Mouse (Mus musculus) limb, embryonic 14.5 days (tissue): Measurements from ENCODE around the gene Gm17304. TPM values are rescaled to one million over a fixed set of nuclear protein-coding genes. Genes with fewer than 3 reads are reported as not detected.

Experiments
- ATAC-seq: fragments of 200-750 bp; cut with Nextera tagmentation; 2 replicates; pipeline ENCODE4 v1.8.0; 2017; ENCODE audit warnings: low read depth, moderate number of reproducible peaks, moderate TSS enrichment; ENCODE audit not compliant: low FRiP score
- DNase-seq: peaks from one replicate; pipeline ENCODE4 v3.0.0-alpha.2; 2015; ENCODE audit warnings: low spot score
- H3K27ac ChIP-seq: fragments of 300-500 bp; sonication (generic); replicated peaks from 2 replicates; pipeline ENCODE4 v1.5.1; 2014; ENCODE audit warnings: low read depth, mild to moderate bottlenecking, low read length, moderate library complexity, mixed read lengths
- H3K27me3 ChIP-seq: fragments of 300-500 bp; sonication (generic); 2 replicates; pipeline ENCODE4 v1.6.1; 2014; ENCODE audit warnings: low read length, mixed read lengths; ENCODE audit not compliant: control insufficient read depth, insufficient read depth
- H3K36me3 ChIP-seq: fragments of 300-500 bp; sonication (generic); 2 replicates; pipeline ENCODE4 v1.6.1; 2014; ENCODE audit warnings: mild to moderate bottlenecking, low read length, moderate library complexity, mixed read lengths; ENCODE audit not compliant: control insufficient read depth, insufficient read depth
- H3K4me1 ChIP-seq: fragments of 300-500 bp; sonication (generic); 2 replicates; pipeline ENCODE4 v1.6.1; 2014; ENCODE audit warnings: antibody characterized with exemption, low read length, mixed read lengths; ENCODE audit not compliant: control insufficient read depth, insufficient read depth
- H3K4me2 ChIP-seq: fragments of 300-500 bp; sonication (generic); replicated peaks from 2 replicates; pipeline ENCODE4 v1.6.1; 2014; ENCODE audit warnings: low read depth, mild to moderate bottlenecking, low read length, moderate library complexity; ENCODE audit not compliant: severe bottlenecking
- H3K4me3 ChIP-seq: fragments of 300-500 bp; sonication (generic); replicated peaks from 2 replicates; pipeline ENCODE4 v1.5.1; 2014; ENCODE audit warnings: low read length
- H3K9ac ChIP-seq: fragments of 300-500 bp; sonication (generic); 2 replicates; pipeline ENCODE4 v1.6.1; 2014; ENCODE audit warnings: mild to moderate bottlenecking, low read depth, low read length, moderate library complexity; ENCODE audit not compliant: severe bottlenecking
- H3K9me3 ChIP-seq: fragments of 300-500 bp; sonication (generic); 2 replicates; pipeline ENCODE4 v1.6.1; 2016; ENCODE audit warnings: low read length; ENCODE audit not compliant: control insufficient read depth
- POLR2A ChIP-seq: fragments of 200-500 bp; IDR thresholded peaks from 2 replicates; pipeline ENCODE4 v1.8.0; 2012; ENCODE audit warnings: inconsistent platforms, mild to moderate bottlenecking, moderate library complexity, borderline replicate concordance; ENCODE audit not compliant: insufficient read depth, insufficient read length; ENCODE audit errors: extremely low read depth
- WGBS: fragments of 180-500 bp; shearing (Covaris S2); extraction: QIAGEN DNeasy Blood & Tissue Kit; methylation state at CpG from one replicate; pipeline ENCODE4 v1.1.7; 2014; 5-methylcytosine and 5-hydroxymethylcytosine counted together
- polyA plus RNA-seq, 2 experiments: library from polyadenylated mRNA; depleted of rRNA in 1 of 2; stranded (reverse) in 1 of 2; unstranded in 1 of 2; fragments of >200 nt; fragmentation: Nextera tagmentation in 1 of 2; extraction: Ambion mirVana in 1 of 2; gene quantifications; 2 replicates each; pipeline versions ENCODE4 v1.2.1 to v1.2.3; 2012 to 2014

The Gm17304 gene
- polyA plus RNA-seq (2012; rRNA removed), result not detected in 2 replicates
- not detected in 2 replicates for polyA plus RNA-seq (2014; fragmentation: Nextera tagmentation; extraction: Ambion mirVana)

DNA sequence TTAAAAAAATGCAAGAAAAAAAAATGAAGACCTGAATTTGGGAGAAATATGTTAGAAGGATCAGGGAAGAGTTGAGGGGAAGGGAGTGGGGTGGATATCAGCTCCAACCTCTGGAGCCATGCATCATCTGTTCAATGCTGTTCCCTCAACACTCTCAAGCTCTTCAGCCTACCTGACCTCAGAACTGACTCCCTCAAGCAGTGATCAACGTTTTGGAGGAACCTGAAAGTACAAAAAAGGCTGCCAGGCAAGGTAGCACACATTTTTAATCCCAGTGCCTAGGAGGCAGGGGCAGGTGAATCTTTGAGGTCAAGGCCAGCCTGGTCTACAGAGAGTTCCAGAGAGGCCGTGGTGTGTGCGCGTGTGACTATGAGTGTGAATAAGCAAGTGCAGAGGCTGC lies at the start of gene Gm17304:
Gene Gm17304, plus strand, starts transcription at position 301 of the 400 bp plus-strand sequence.
- Histone ChIP-seq H3K9me3 (no peaks in the 10 kb centered on the region), H3K27me3 (no peaks in the 10 kb centered on the region), H3K36me3 (peaks cover 18% of the 10 kb centered on the region), H3K9ac (no peak within 1 kb of the TSS), H3K4me1 (no peaks in the 10 kb centered on the region), H3K4me3 (no peak within 1 kb of the TSS), H3K4me2 (no peak within 1 kb of the TSS), H3K27ac (no peak within 1 kb of the TSS)
- ATAC-seq, result no peak
- no peak for DNase-seq
- 85% methylated on average over 4 of the region's 4 CpGs for WGBS
- no peak for TF ChIP-seq POLR2A

DNA sequence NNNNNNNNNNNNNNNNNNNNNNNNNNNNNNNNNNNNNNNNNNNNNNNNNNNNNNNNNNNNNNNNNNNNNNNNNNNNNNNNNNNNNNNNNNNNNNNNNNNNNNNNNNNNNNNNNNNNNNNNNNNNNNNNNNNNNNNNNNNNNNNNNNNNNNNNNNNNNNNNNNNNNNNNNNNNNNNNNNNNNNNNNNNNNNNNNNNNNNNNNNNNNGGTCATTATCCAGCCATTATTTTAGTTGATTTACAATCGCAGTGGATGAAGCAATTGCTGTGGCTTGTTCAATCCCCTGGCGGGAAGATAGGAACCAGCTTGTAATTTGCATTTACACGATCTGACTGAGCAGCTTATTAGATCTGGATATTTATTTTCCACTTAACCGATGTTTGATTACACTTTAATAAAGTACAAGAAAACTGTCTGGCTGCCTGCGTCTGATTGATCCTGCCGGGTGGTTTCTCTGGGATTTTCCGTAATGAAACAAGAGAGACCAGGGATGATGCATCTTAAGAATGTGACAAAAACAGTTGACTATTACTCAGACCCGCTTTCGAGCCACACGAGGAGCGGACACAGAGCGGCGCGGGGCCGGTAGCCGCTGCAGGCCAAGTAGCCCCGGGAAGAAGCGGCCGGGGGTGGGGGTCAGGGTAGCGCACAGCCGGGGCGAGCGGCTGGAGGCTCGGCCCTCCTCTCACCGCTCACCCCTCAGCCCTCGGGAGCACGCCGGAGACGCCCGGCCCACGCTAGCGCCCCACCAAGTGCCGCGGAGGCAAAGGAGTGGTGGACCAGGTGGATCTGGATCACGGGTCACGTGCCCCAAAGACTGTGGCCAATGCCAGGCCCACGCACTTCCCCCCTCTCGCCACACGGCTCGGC lies 48.0 kb upstream of the Gm17304 start:
- Histone ChIP-seq H3K4me2 (peak overlapping the region; percentile 28; the same call in 1 of the 2 replicates), H3K27me3 (peaks cover 90% of the 10 kb centered on the region), H3K9ac (no peak overlapping the region), H3K4me1 (peaks cover 6% of the 10 kb centered on the region; the same call in 1 of the 2 replicates), H3K27ac (no peak overlapping the region), H3K4me3 (peak overlapping the region; percentile 22), H3K9me3 (no peaks in the 10 kb centered on the region), H3K36me3 (no peaks in the 10 kb centered on the region)
- no peak for TF ChIP-seq POLR2A
- WGBS, result 2% methylated on average over 29 of the region's 40 CpGs
- DNase-seq (no peak), ATAC-seq (no peak)

DNA sequence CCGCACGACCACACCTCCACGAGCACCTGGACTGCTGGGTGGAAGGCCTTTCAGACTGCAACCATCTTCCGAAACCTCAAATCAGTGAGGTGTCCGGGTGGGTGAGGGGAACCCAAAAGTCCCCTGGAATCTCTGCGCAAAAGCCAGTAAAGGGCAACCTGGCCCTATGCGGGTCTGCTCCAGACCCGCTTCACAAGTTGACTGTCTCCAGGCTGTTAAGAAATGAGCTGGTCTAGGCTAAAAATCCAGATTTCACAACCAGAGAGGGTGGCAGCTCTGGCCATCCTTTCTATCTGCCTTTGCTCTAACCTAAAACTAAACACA lies 47.4 kb upstream of the Gm17304 start:
- WGBS, result 6% methylated on average over 8 of the region's 8 CpGs
- H3K36me3 ChIP-seq, result no peaks in the 10 kb centered on the region
- no peak overlapping the region for H3K27ac ChIP-seq
- no peak overlapping the region for H3K9ac ChIP-seq
- H3K4me1 ChIP-seq, result peaks cover 6% of the 10 kb centered on the region; the same call in 1 of the 2 replicates
- H3K4me2 ChIP-seq, result peak overlapping the region; percentile 28; the same call in 1 of the 2 replicates
- no peak for DNase-seq
- H3K4me3 ChIP-seq, result peak overlapping the region; percentile 22; the same call in 1 of the 2 replicates
- no peak for ATAC-seq
- H3K27me3 ChIP-seq, result peaks cover 93% of the 10 kb centered on the region
- no peak for TF ChIP-seq POLR2A
- no peaks in the 10 kb centered on the region for H3K9me3 ChIP-seq

DNA sequence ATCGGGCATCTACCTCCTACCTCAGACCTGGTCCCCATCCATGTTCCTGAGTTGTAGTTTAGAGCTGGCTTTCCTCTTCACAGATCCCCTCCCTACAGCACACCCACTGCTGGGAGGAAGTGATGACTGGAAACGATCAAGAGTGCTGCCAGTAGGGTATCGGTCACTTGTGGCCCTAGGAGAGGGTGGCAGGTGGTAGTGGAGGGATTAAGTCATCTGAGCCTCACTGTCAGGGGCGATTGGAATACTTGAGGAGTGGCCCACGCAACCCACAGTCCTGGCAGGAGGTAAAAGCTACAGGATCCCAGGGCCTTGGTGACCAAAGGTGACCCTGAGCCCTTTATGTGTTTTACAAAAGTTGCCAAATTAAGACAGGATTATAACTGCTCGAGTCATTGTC lies 42.9 kb upstream of the Gm17304 start:
- peaks cover 64% of the 10 kb centered on the region for H3K27me3 ChIP-seq

DNA sequence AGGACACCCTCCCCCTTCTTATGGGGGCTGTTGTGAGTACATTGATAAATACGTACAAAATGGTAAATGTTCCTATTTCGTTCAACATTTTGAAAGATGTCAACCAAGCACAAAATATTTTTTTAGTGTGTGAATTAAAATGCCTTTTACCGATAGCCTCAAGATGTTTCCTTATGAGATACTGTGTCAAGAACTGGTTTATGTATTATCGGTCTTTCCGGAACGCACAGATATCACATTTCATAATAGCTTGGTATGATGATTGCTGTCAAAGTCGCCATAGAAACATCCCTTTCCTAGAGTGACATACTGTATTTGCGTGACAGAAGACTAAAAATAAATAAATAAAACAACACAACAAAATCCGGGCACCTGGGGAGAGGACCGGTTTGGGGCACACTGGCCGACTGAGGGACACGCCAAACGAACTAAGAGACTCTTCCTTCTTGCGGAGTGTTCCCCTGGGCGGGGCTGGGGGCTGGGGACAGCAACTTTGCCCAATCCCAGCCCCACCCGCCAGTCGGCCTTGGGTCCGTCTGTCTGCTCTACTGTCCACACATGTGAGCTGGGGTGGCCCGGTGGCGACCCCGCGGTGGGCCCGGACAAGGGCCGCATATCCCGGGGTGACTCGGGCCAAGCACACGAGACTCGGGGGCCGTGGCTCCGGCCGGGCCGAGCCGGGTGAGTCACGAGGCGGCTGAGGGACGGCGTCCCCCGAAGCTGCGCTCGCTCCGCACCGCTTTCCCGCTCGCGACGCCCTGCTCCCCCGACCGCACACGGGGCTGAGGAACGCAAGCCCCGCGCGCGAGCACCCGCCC lies 34.9 kb upstream of the Gm17304 start:
- H3K9ac ChIP-seq, result peak overlapping the region; percentile 58
- TF ChIP-seq POLR2A, result no peak
- ATAC-seq, result peak; percentile 56
- H3K4me3 ChIP-seq, result peak overlapping the region; percentile 57
- no peaks in the 10 kb centered on the region for H3K9me3 ChIP-seq
- no peaks in the 10 kb centered on the region for H3K36me3 ChIP-seq
- peak overlapping the region; percentile 99 for H3K4me2 ChIP-seq
- DNase-seq, result no peak
- WGBS, result 6% methylated on average over 39 of the region's 55 CpGs
- H3K4me1 ChIP-seq, result no peaks in the 10 kb centered on the region; the same call in 1 of the 2 replicates
- H3K27me3 ChIP-seq, result peaks cover 39% of the 10 kb centered on the region
- H3K27ac ChIP-seq, result no peak overlapping the region

More for the DNA sequence above, 42.9 kb upstream of the Gm17304 start:
- Histone ChIP-seq H3K4me3 (no peak overlapping the region), H3K4me2 (no peak overlapping the region), H3K9ac (no peak overlapping the region), H3K4me1 (peaks cover 3% of the 10 kb centered on the region; the same call in 1 of the 2 replicates), H3K36me3 (no peaks in the 10 kb centered on the region), H3K27ac (no peak overlapping the region), H3K9me3 (no peaks in the 10 kb centered on the region)
- TF ChIP-seq POLR2A, result no peak
- no peak for ATAC-seq
- 18% methylated on average over 6 of the region's 6 CpGs for WGBS
- no peak for DNase-seq
